Mouse (Mus musculus) myocyte (in vitro differentiated cells): ENCODE results near the gene 9230112D13Rik.

Source experiments
- CEBPB ChIP-seq: IDR thresholded peaks from 2 replicates; pipeline ENCODE4 v1.6.1; 2011; ENCODE audit warnings: mild to moderate bottlenecking, moderate library complexity; ENCODE audit not compliant: poor library complexity, insufficient read depth, severe bottlenecking
- E2F4 ChIP-seq: IDR thresholded peaks from one replicate; pipeline ENCODE4 v1.6.1; 2011; ENCODE audit warnings: mild to moderate bottlenecking, control low read depth, moderate library complexity; ENCODE audit not compliant: insufficient read depth
- MAX ChIP-seq: IDR thresholded peaks from one replicate; pipeline ENCODE4 v1.6.1; 2011; ENCODE audit warnings: low read depth, mild to moderate bottlenecking, control low read depth
- MYOD1 ChIP-seq, 3 experiments: IDR thresholded peaks; one replicate each; pipeline ENCODE4 v1.6.1; 2011; ENCODE audit warnings: control low read depth in 2 of 3, low read depth in 2 of 3, mild to moderate bottlenecking in 2 of 3, moderate library complexity in 1 of 3; ENCODE audit not compliant: insufficient read length in 2 of 3, control insufficient read depth in 1 of 3
- MYOG ChIP-seq, 3 experiments: IDR thresholded peaks; one replicate each; pipeline ENCODE4 v1.6.1; 2011; ENCODE audit warnings: control low read depth in 2 of 3, low read depth in 2 of 3, mild to moderate bottlenecking in 2 of 3; ENCODE audit not compliant: insufficient read length in 2 of 3, control insufficient read depth in 1 of 3, insufficient read depth in 1 of 3
- POLR2A ChIP-seq: IDR thresholded peaks from one replicate; pipeline ENCODE4 v1.6.1; 2011; ENCODE audit warnings: low read depth, mild to moderate bottlenecking, control low read depth, moderate library complexity; ENCODE audit not compliant: insufficient read length
- POLR2AphosphoS2 ChIP-seq: IDR thresholded peaks from one replicate; pipeline ENCODE4 v1.6.1; 2011; ENCODE audit warnings: low read depth, control low read depth; ENCODE audit not compliant: insufficient read length
- TCF12 ChIP-seq: IDR thresholded peaks from one replicate; pipeline ENCODE4 v1.6.1; 2011; ENCODE audit warnings: mild to moderate bottlenecking, control low read depth; ENCODE audit not compliant: poor library complexity, insufficient read depth, severe bottlenecking
- TCF3 ChIP-seq: IDR thresholded peaks from one replicate; pipeline ENCODE4 v1.6.1; 2011; ENCODE audit warnings: low read depth, control low read depth; ENCODE audit not compliant: insufficient read length
- USF1 ChIP-seq: IDR thresholded peaks from one replicate; pipeline ENCODE4 v1.6.1; 2011; ENCODE audit warnings: low read depth, mild to moderate bottlenecking, control low read depth, moderate library complexity

DNA sequence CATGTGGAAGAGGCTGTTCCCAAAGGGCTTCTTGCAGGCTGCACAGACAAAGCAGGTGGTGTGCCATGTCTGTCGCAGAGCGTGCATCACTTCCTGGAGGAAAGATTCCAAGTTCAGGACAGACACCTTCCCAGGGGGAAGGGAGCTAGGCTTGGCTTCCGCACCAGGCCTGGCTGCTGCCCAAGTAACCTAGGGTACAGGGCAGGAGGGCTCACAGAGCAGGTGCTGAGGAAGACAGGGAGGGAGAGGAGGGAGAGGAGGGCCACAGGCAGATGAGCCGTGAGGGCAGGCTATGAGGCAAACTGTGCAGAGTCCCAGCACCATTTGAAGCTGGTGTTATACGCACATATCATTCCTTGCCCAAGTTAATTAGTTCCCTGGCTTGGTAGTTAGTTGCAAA is 19.3 kb upstream of the 9230112D13Rik start:
- no peak for TF ChIP-seq E2F4
- no peak for TF ChIP-seq USF1
- no peak for TF ChIP-seq CEBPB
- no peak for TF ChIP-seq POLR2A
- TF ChIP-seq MYOD1 (IDR thresholded peaks at IDR 0.05; ENCODE audit: control insufficient read depth in 1 of 3, insufficient read length in 2 of 3, low read depth in 2 of 3) = no peak
- TF ChIP-seq MAX = no peak
- TF ChIP-seq MYOG (IDR thresholded peaks at IDR 0.05; ENCODE audit: control insufficient read depth in 1 of 3, insufficient read depth in 1 of 3, insufficient read length in 2 of 3, low read depth in 2 of 3) = no peak
- TF ChIP-seq TCF12 = no peak
- TF ChIP-seq TCF3 = no peak
- TF ChIP-seq POLR2AphosphoS2 = no peak
